Mouse (Mus musculus): ENCODE results near the gene Faap20.

The Faap20 gene

GRCm38 (mm10) chr4:155221106-155221505 lies 28.5 kb upstream of the Faap20 start:
- DNase-seq: no peak

GRCm38 (mm10) chr4:155221599-155222551 lies 27.7 kb upstream of the Faap20 start:
- DNase-seq: peak; percentile 78 to 79

GRCm38 (mm10) chr4:155222552-155222840 lies 27.1 kb upstream of the Faap20 start, which contains the start of gene Ski:
TSS of gene Ski (minus strand) at chr4:155222592.
- no peak for DNase-seq

- peak; percentile 98 to 99 for DNase-seq
Observed at GRCm38 (mm10) chr4:155222841-155223593, 26.6 kb upstream of the Faap20 start.

DNA sequence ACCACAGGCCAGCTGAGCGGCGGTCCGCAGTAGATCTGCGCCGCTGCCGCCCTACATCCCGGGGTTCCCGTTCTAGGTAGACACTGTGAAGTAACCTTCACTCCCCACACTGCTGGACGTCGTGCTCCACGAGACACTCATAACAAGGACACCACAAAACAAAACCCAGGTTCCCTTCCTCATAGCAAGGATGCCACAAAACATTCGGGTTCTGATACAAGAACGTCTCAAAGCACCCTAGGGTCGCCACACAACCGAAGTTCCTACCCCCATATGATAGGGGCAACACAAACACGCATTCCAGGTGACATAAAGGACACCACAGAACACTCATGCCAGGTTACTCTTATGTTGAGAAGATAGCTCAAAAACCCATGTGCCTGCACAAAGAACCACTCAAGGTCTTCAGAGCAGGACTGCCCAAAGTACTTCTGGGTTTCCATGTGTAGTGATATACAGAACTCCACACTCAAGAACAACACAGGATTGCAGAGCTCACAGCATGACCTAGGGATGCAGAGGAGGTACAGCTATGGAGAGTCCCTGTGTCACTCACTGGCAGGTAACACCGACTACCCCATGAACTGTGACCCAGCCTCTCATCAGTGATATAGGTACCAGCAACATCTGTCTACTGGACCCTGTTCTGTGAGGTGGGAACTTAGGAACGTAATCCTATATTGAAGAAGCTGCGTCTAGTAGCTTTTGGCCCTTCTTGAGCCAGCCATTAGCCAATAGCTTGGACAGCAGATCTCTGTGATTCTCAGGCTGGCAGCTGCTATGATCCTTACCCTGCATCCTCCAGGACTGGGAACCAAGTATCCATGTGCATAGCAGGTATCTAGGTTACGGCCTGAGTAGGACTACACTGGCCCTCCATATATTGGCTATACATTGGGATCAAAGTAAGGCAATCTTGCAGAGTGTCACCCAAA lies 25.7 kb upstream of the Faap20 start:
- no peak for DNase-seq

DNA sequence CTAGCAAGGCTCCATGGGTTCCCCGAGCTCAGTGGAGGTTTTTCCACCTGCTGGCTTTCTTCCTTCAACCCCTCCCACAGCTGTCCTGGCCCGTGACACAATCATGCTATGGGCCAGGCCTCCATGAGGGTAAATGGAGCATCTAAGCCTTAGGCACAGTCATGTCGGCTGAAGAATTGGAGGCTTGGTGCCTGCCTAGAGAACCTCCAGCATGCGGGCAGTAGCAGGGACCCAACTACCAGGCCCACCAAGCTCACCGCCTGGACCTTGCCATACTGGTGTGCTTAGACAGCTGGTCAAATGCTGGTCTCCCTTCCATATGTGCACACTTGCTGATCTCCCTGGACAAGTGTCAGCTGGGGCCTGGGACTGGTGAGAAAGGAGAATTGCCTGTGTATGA lies 23.7 kb upstream of the Faap20 start:
- DNase-seq: no peak

GRCm38 (mm10) chr4:155227986-155228385 lies 21.6 kb upstream of the Faap20 start:
- DNase-seq: no peak

DNA sequence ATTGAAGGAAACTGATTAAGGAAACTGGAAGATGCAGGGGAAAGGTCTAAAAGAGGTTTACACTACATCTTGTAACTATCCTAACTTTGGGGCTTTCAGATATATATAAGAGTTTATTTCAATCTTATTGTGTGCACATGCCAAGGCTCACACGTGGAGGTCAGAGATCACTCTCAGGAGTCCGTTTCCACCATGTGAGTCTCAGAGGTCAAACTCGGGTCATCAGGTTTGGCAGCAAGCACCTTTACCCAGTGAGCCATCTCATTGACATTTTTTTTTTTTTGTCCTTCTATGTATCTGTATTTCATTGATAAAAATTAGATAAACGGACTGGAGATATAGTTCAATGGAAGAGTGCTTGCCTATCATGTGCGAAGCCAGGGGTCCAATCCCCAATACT lies 21.1 kb upstream of the Faap20 start:
- no peak for DNase-seq

GRCm38 (mm10) chr4:155233878-155234277 lies 15.7 kb upstream of the Faap20 start:
- DNase-seq: peak; percentile 83 to 86

GRCm38 (mm10) chr4:155234371-155235310 lies 15.0 kb upstream of the Faap20 start:
- DNase-seq: peak; percentile 46 to 61

GRCm38 (mm10) chr4:155235311-155236119 lies 14.1 kb upstream of the Faap20 start:
- DNase-seq: peak; percentile 93 to 95

- DNase-seq: peak; percentile 78 to 82
Observed at GRCm38 (mm10) chr4:155236737-155237385, 12.7 kb upstream of the Faap20 start.

DNA sequence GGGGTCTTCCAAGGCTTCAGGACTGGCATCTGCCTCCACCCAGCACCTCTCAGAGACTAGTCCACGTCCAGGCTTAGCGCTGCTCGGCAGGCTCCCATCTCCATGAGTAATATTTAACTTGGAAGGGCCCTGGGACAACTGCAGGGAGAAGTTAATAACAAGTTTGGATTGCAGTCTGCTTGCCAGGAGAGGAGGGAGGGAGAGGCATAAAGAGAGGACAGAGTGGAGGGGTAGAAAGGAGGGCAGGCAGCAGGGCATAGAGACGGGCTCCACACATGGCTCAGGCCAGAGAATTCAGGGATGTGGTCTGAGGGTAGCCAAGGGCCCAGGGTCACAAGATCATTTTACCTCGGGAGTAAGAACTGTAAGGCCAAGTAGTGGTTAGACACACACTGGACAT lies 11.3 kb upstream of the Faap20 start:
- DNase-seq: peak; percentile 56 to 77

GRCm38 (mm10) chr4:155239494-155239893 lies 10.1 kb upstream of the Faap20 start:
- no peak for DNase-seq

GRCm38 (mm10) chr4:155241789-155242188 lies 7.8 kb upstream of the Faap20 start:
- no peak for DNase-seq

- DNase-seq: no peak
Observed at GRCm38 (mm10) chr4:155242292-155242691, 7.3 kb upstream of the Faap20 start.

DNA sequence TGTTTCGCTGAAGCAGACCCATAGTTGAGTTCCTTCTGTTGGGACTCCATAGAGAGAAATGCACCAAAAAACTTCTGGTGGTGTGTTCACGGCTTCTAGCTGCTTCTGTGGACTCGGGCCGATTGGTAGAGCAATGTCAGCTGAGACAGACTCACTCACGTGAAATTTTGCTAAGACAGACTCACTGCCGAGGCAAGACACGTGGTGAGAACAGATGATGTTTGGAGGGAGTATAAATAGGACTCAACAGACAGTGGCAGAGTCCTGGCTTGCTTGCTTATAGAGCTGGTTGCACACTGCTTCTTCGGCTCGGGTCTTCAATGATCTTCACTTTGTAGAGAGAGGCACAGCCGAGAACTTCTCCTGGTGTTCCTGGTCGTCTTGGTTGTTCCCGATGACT lies 6.4 kb upstream of the Faap20 start:
- no peak for DNase-seq

- no peak for DNase-seq
Observed at GRCm38 (mm10) chr4:155245770-155246492, 3.7 kb upstream of the Faap20 start.

- peak in 1 of 2 experiments; percentile 24 for DNase-seq
Observed at GRCm38 (mm10) chr4:155246691-155247105, 2.9 kb upstream of the Faap20 start.
